ENCODE assay signal across 23 mouse cellular contexts in the genomic region with DNA sequence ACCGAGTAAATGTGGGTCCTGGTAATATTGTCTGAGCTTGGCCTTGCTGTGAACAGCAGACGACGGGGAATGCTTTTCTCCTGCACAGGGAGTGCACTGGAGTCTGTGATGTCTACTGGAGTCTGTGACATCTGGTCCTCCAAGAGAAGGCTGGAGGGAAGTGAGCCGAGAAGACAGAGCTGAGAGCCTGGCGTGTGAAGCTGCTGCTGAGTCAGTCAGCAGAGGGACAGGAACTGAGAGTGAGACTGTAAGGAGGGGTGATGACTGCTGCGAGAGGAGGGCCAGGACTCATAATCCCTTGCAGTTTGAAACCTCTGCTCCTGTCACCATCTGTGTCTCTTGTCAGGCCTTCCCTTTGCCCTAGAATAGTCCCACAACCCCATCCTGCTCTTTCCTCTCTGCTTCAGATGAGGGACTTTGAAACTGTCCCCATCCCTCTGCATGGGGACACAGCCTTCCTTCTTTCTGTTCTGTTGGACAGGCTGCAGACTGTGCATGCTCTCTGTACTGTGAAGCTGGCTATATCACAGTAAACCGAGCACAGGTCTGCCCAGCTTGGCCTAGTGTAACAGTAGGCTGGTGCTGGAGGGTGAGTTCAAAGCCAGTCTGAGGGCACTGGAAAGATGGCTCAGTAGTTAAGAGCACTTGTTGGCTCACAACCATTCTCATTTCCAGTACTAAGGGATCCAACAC. TPM values are rescaled to one million over a fixed set of nuclear protein-coding genes. Genes with fewer than 3 reads are reported as not detected.
DNase-seq lines count a peak whose midpoint lies in the region; ATAC-seq and TF ChIP-seq lines count a peak whose summit lies in the region.
"Had no signal": no experiment of that assay in that cellular context is flagged by ENCODE, and none has a peak within 500 bp of the region (broad histone marks: within the 10 kb centered on the region; RNA-seq: fewer than 3 reads in every experiment).

No protein-coding gene starts in this region.

- TF ChIP-seq CTCF in liver, postnatal 0 days (IDR thresholded peaks at IDR 0.05; ENCODE audit: low read depth), result no peak

- H3K4me3 ChIP-seq in embryonic facial prominence, embryonic 14.5 days (ENCODE audit: low read depth, low read length), result no peak overlapping the region
- no peak overlapping the region for H3K4me3 ChIP-seq in embryonic facial prominence, embryonic 10.5 days
- no peak overlapping the region for H3K4me3 ChIP-seq in liver, embryonic 11.5 days (ENCODE audit: low read depth, low read length)
- no peak overlapping the region for H3K4me3 ChIP-seq in liver, postnatal 0 days (ENCODE audit: low read depth, low read length)
- no peak overlapping the region for H3K4me3 ChIP-seq in midbrain, embryonic 10.5 days
- H3K4me3 ChIP-seq: embryonic facial prominence, embryonic 12.5 days; hindbrain, embryonic 13.5 days; neural tube, embryonic 15.5 days had no signal

- peaks cover 30% of the 10 kb centered on the region for H3K36me3 ChIP-seq in embryonic facial prominence, embryonic 14.5 days (ENCODE audit: control insufficient read depth, insufficient read depth, low read length)
- H3K36me3 ChIP-seq in embryonic facial prominence, embryonic 10.5 days (replicated peaks), result peaks cover 40% of the 10 kb centered on the region
- H3K36me3 ChIP-seq in liver, embryonic 11.5 days (ENCODE audit: control insufficient read depth, insufficient read depth, low read length), result no peaks in the 10 kb centered on the region; the same call in 1 of the 2 replicates
- H3K36me3 ChIP-seq in liver, postnatal 0 days (replicated peaks; ENCODE audit: insufficient read depth, low read length), result no peaks in the 10 kb centered on the region; the same call in 1 of the 2 replicates
- peaks cover 36% of the 10 kb centered on the region for H3K36me3 ChIP-seq in midbrain, embryonic 10.5 days

- H3K9me3 ChIP-seq in embryonic facial prominence, embryonic 14.5 days (ENCODE audit: control insufficient read depth, low read length), result no peaks in the 10 kb centered on the region
- H3K9me3 ChIP-seq in embryonic facial prominence, embryonic 10.5 days, result no peaks in the 10 kb centered on the region
- no peaks in the 10 kb centered on the region for H3K9me3 ChIP-seq in liver, embryonic 11.5 days (ENCODE audit: control insufficient read depth, low read length)
- H3K9me3 ChIP-seq in liver, postnatal 0 days (ENCODE audit: low read length), result no peaks in the 10 kb centered on the region
- no peaks in the 10 kb centered on the region for H3K9me3 ChIP-seq in midbrain, embryonic 10.5 days (replicated peaks)
- H3K9me3 ChIP-seq: embryonic facial prominence, embryonic 12.5 days; hindbrain, embryonic 13.5 days; neural tube, embryonic 15.5 days had no signal

- peak overlapping the region; percentile 33; the same call in 1 of the 2 replicates for H3K27ac ChIP-seq in embryonic facial prominence, embryonic 14.5 days (replicated peaks; ENCODE audit: low read depth, low read length)
- no peak overlapping the region for H3K27ac ChIP-seq in embryonic facial prominence, embryonic 10.5 days (replicated peaks)
- H3K27ac ChIP-seq in liver, embryonic 11.5 days (ENCODE audit: low read depth, low read length), result no peak overlapping the region
- H3K27ac ChIP-seq in liver, postnatal 0 days (ENCODE audit: low read depth), result no peak overlapping the region
- no peak overlapping the region for H3K27ac ChIP-seq in midbrain, embryonic 10.5 days (replicated peaks)
- H3K27ac ChIP-seq: embryonic facial prominence, embryonic 12.5 days; hindbrain, embryonic 13.5 days; neural tube, embryonic 15.5 days had no signal

- 0 out of 2 replicates have a peak overlapping the region, but pooled peaks have one; percentile 14 for H3K9ac ChIP-seq in embryonic facial prominence, embryonic 14.5 days (ENCODE audit: low read depth, low read length)
- H3K9ac ChIP-seq in liver, embryonic 11.5 days (ENCODE audit: low read depth, low read length), result peak overlapping the region; percentile 30; the same call in 1 of the 2 replicates
- H3K9ac ChIP-seq in liver, postnatal 0 days (replicated peaks), result no peak overlapping the region
- H3K9ac ChIP-seq: embryonic facial prominence, embryonic 12.5 days; hindbrain, embryonic 13.5 days; neural tube, embryonic 15.5 days had no signal

- H3K27me3 ChIP-seq in embryonic facial prominence, embryonic 14.5 days (replicated peaks; ENCODE audit: control insufficient read depth, insufficient read depth, low read length), result no peaks in the 10 kb centered on the region
- H3K27me3 ChIP-seq in embryonic facial prominence, embryonic 10.5 days (replicated peaks; ENCODE audit: low read depth, poor library complexity, severe bottlenecking), result no peaks in the 10 kb centered on the region
- H3K27me3 ChIP-seq in liver, embryonic 11.5 days (replicated peaks; ENCODE audit: control insufficient read depth, insufficient read depth, low read length), result no peaks in the 10 kb centered on the region
- no peaks in the 10 kb centered on the region for H3K27me3 ChIP-seq in liver, postnatal 0 days (ENCODE audit: insufficient read depth, low read length)
- no peaks in the 10 kb centered on the region for H3K27me3 ChIP-seq in midbrain, embryonic 10.5 days (ENCODE audit: low read depth, poor library complexity, severe bottlenecking)
- H3K27me3 ChIP-seq: embryonic facial prominence, embryonic 12.5 days; hindbrain, embryonic 13.5 days; neural tube, embryonic 15.5 days had no signal

- no peak for DNase-seq in embryonic facial prominence, embryonic 14.5 days (ENCODE audit: low spot score)
- no peak for DNase-seq in embryonic facial prominence, embryonic 10.5 days (ENCODE audit: low spot score)
- DNase-seq in liver, embryonic 11.5 days (ENCODE audit: low spot score), result no peak
- no peak for DNase-seq in liver, postnatal 0 days
- DNase-seq in cerebellum, postnatal 4 days (ENCODE audit: low spot score in 2 of 2), result no peak
- DNase-seq in midbrain, embryonic 10.5 days (ENCODE audit: low spot score), result no peak
- DNase-seq: adrenal gland, postnatal 36 days; cerebellum, adult 2 months; heart, postnatal 10 days; kidney, adult 9 months; right cerebral cortex, postnatal 14 days; thymus, postnatal 36 days had no signal

- no peaks in the 10 kb centered on the region for H3K4me1 ChIP-seq in embryonic facial prominence, embryonic 14.5 days (ENCODE audit: control insufficient read depth, insufficient read depth, low read length)
- peaks cover 8% of the 10 kb centered on the region for H3K4me1 ChIP-seq in embryonic facial prominence, embryonic 10.5 days
- H3K4me1 ChIP-seq in liver, embryonic 11.5 days (replicated peaks; ENCODE audit: control insufficient read depth, insufficient read depth, low read length), result peaks cover 15% of the 10 kb centered on the region
- peaks cover 18% of the 10 kb centered on the region for H3K4me1 ChIP-seq in liver, postnatal 0 days (ENCODE audit: insufficient read depth)
- no peaks in the 10 kb centered on the region for H3K4me1 ChIP-seq in midbrain, embryonic 10.5 days
- H3K4me1 ChIP-seq: embryonic facial prominence, embryonic 12.5 days; hindbrain, embryonic 13.5 days; neural tube, embryonic 15.5 days had no signal

- no peak for TF ChIP-seq EP300 in liver, postnatal 0 days (IDR thresholded peaks at IDR 0.05; ENCODE audit: low read depth)

- no peak for ATAC-seq in embryonic facial prominence, embryonic 14.5 days (ENCODE audit: low read depth)
- ATAC-seq in liver, embryonic 11.5 days (replicated peaks; ENCODE audit: low FRiP score), result no peak
- ATAC-seq in liver, postnatal 0 days, result no peak
- ATAC-seq in granulocyte monocyte progenitor cell, adult 5-6 weeks (replicated peaks; ENCODE audit: poor library complexity, severe bottlenecking), result peak; percentile 37
- peak; percentile 53; the same call in 1 of the 2 replicates for ATAC-seq in neutrophil, adult 5-6 weeks (ENCODE audit: extremely low read depth, insufficient number of reproducible peaks, low FRiP score, poor library complexity, severe bottlenecking)
- ATAC-seq: CD4-positive, CD25-positive, alpha-beta regulatory T cell, adult 4 months; forebrain, embryonic 16.5 days; inflammation-experienced regulatory T-cells, adult 6 months; lung, postnatal 0 days; midbrain, embryonic 16.5 days had no signal

- H3K4me2 ChIP-seq in embryonic facial prominence, embryonic 14.5 days (ENCODE audit: low read depth, low read length), result no peak overlapping the region
- H3K4me2 ChIP-seq in liver, embryonic 11.5 days, result no peak overlapping the region
- H3K4me2 ChIP-seq in liver, postnatal 0 days (ENCODE audit: low read depth, low read length), result no peak overlapping the region
- H3K4me2 ChIP-seq: embryonic facial prominence, embryonic 12.5 days; heart, embryonic 11.5 days; hindbrain, embryonic 13.5 days; neural tube, embryonic 15.5 days had no signal

- WGBS in embryonic facial prominence, embryonic 14.5 days, result 47% methylated on average over 7 of the region's 7 CpGs
- 75% methylated on average over 7 of the region's 7 CpGs for WGBS in embryonic facial prominence, embryonic 10.5 days
- WGBS in liver, embryonic 11.5 days, result 72% methylated on average over 7 of the region's 7 CpGs
- 64% methylated on average over 7 of the region's 7 CpGs for WGBS in liver, postnatal 0 days (ENCODE audit: insufficient replicate concordance)
- 76% methylated on average over 7 of the region's 7 CpGs for WGBS in midbrain, embryonic 10.5 days

RNA-seq across cellular contexts. Expression of gene Ddx59, which starts 15.2 kb away (rescaled TPM):
- 17.0 and 18.7 TPM in 2 replicates for polyA plus RNA-seq in embryonic facial prominence, embryonic 14.5 days (2014; fragmentation: Nextera tagmentation; extraction: Ambion mirVana)
- 16.9 and 17.8 TPM in 2 replicates for polyA plus RNA-seq in embryonic facial prominence, embryonic 10.5 days (2016; fragmentation: Nextera tagmentation; extraction: Ambion mirVana)
- polyA plus RNA-seq in liver, embryonic 11.5 days (2014; fragmentation: Nextera tagmentation; extraction: Ambion mirVana), result 9.4 and 11.5 TPM in 2 replicates
- polyA plus RNA-seq in liver, postnatal 0 days (2015; fragmentation: Nextera tagmentation; extraction: Ambion mirVana), result 4.5 and 4.7 TPM in 2 replicates
- total RNA-seq in granulocyte monocyte progenitor cell, adult 5-6 weeks (2014; fragmentation: Nextera tagmentation), result 6.1 and 8.4 TPM in 2 replicates
- 9.7 and 13.0 TPM in 2 replicates for total RNA-seq in granulocyte monocyte progenitor cell, adult 5-6 weeks (2017)
- total RNA-seq in neutrophil, adult 5-6 weeks (2017), result 14.2 and 14.7 TPM in 2 replicates
- polyA plus RNA-seq in midbrain, embryonic 10.5 days (2016; fragmentation: Nextera tagmentation; extraction: Ambion mirVana), result 19.6 and 20.7 TPM in 2 replicates

RNA-seq across cellular contexts. Expression of gene Kif14, which starts 35.9 kb away (rescaled TPM):
- 5.7 and 6.6 TPM in 2 replicates for polyA plus RNA-seq in embryonic facial prominence, embryonic 14.5 days (2014; fragmentation: Nextera tagmentation; extraction: Ambion mirVana)
- polyA plus RNA-seq in embryonic facial prominence, embryonic 10.5 days (2016; fragmentation: Nextera tagmentation; extraction: Ambion mirVana), result 8.6 and 10.5 TPM in 2 replicates
- 9.3 and 11.3 TPM in 2 replicates for polyA plus RNA-seq in liver, embryonic 11.5 days (2014; fragmentation: Nextera tagmentation; extraction: Ambion mirVana)
- 1.9 and 2.3 TPM in 2 replicates for polyA plus RNA-seq in liver, postnatal 0 days (2015; fragmentation: Nextera tagmentation; extraction: Ambion mirVana)
- 6.0 and 10.0 TPM in 2 replicates for total RNA-seq in granulocyte monocyte progenitor cell, adult 5-6 weeks (2014; fragmentation: Nextera tagmentation)
- 18.7 and 19.6 TPM in 2 replicates for total RNA-seq in granulocyte monocyte progenitor cell, adult 5-6 weeks (2017)
- 0.12 TPM in 2 replicates for total RNA-seq in neutrophil, adult 5-6 weeks (2017)
- polyA plus RNA-seq in midbrain, embryonic 10.5 days (2016; fragmentation: Nextera tagmentation; extraction: Ambion mirVana), result 7.1 and 8.3 TPM in 2 replicates

Comparison
In these comparisons a context has a peak if more than half of its experiments do, and no peak if none do; other contexts are left out.
1. ATAC-seq: peak in granulocyte monocyte progenitor cell, adult 5-6 weeks (single experiment) and neutrophil, adult 5-6 weeks (single experiment); none in embryonic facial prominence, embryonic 14.5 days (single experiment), liver, embryonic 11.5 days (single experiment) and liver, postnatal 0 days (single experiment).